Mouse (Mus musculus): ENCODE data around the gene Tmem208.

DNA sequence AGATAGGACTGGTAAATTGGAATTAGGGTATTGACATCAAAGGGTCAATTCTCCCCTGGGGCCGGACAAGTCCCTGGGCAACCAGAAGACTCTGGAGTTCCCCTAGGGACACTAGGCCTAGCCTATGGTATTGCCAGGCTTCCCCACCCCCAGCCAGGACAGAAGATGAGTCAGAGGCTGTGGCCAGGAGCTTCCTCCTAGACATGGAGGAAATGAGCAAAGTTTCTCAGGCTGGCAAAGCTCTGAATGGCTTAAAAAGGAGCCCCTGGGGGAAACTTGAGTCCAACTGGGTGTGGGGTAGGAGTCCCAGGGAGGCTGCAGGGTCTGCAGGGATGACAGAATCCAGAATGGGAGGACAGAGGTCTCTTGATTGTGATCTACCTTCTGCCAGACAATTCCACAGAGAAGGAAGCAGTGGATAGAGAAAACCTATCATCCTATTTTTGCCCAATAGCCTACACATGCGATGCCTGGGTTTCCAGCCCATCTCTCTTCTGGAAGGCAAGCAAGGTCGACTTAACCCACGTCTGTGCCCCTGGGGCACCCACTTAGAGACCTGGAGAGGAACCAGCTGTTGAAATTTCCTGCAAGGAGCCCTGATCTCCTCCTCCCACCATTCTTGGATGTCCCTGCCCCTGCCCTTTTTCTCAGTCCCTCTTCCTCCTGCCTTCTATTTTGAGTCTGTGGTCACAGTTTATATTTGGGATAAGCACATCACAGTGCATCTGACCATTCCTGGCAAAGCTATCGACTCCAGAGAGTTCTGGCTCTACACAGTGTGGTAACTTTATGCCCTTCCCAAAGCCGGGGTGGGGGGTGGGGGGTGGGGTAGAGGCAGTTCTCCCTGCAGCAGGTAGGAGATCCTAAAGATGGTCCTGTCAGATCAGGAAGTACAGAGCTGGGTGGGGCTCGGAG is 19.2 kb downstream of the Tmem208 start:
- no peak for TF ChIP-seq CTCF (IDR thresholded peaks at IDR 0.05 in 2 of 3, conservative IDR thresholded peaks at IDR 0.05 in 1 of 3; ENCODE audit: control insufficient read depth in 1 of 3, insufficient read depth in 1 of 3, low read depth in 2 of 3, low read length in 3 of 3, poor library complexity in 1 of 3, severe bottlenecking in 1 of 3)
- no peak for TF ChIP-seq CHD1 (IDR thresholded peaks at IDR 0.05; ENCODE audit: low read depth, low read length)
- no peak for TF ChIP-seq GATA1 (IDR thresholded peaks at IDR 0.05; ENCODE audit: low read depth, low read length)
- no peak for TF ChIP-seq TBP (IDR thresholded peaks at IDR 0.05; ENCODE audit: low read depth, low read length)
- 0 out of 2 replicates have a peak, but pooled peaks have one; percentile 39 for TF ChIP-seq RCOR1 (IDR thresholded peaks at IDR 0.05; ENCODE audit: low read depth, low read length)
